Mouse (Mus musculus) bone marrow macrophage, adult 2 months (primary cell): Measurements from ENCODE around the gene Retsat. TPM values are rescaled to one million over a fixed set of nuclear protein-coding genes. Genes with fewer than 3 reads are reported as not detected.

Source experiments
- H3K27ac ChIP-seq: 2 replicates; pipeline ENCODE4 v1.5.1; 2012; ENCODE audit warnings: low read depth, low read length; ENCODE audit not compliant: insufficient read depth
- H3K4me1 ChIP-seq: 2 replicates; pipeline ENCODE4 v1.6.1; 2012; ENCODE audit warnings: low read length; ENCODE audit not compliant: control insufficient read depth, insufficient read depth
- H3K4me3 ChIP-seq: 2 replicates; pipeline ENCODE4 v1.5.1; 2012; ENCODE audit warnings: mild to moderate bottlenecking, low read length, moderate library complexity; ENCODE audit not compliant: insufficient read depth
- CTCF ChIP-seq: IDR thresholded peaks from 2 replicates; pipeline ENCODE4 v1.5.1; 2012; ENCODE audit warnings: low read depth, mild to moderate bottlenecking, low read length, moderate library complexity
- POLR2A ChIP-seq: IDR thresholded peaks from 2 replicates; pipeline ENCODE4 v1.6.1; 2012; ENCODE audit warnings: mild to moderate bottlenecking, low read depth, low read length, borderline replicate concordance
- polyA plus RNA-seq: library from polyadenylated mRNA; stranded (reverse); fragments of >200 nt; gene quantifications from 2 replicates; pipeline ENCODE4 v1.2.4, GENCODE M21; 2012; ENCODE audit not compliant: missing spikeins, insufficient read depth, insufficient read length

Retsat gene
- polyA plus RNA-seq, 1 experiment, result 15.7 TPM

DNA sequence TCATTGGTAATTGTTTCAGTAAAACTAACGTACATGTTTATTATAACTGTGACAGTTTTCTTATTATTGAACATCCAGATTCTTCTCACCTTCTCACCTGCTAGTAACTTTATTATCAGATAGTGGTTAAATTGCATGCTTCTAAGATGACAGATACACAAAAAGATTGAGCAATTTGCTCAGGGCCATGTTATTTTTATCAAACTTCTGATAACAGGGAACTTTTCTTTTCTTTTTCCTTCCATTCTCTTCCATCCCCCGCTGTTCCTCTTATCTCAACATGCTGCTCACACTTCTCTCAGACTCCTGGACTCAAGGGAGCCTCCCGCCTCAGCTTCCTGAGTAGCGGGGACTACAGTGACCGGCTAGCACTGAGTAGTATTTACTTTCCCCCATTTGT, 22.6 kb downstream of the Retsat start:
- H3K4me3 ChIP-seq, result no peak overlapping the region
- H3K4me1 ChIP-seq, result 0 out of 2 replicates have a peak, but pooled peaks cover 2% of the 10 kb centered on the region
- TF ChIP-seq CTCF (no peak), POLR2A (no peak)
- H3K27ac ChIP-seq, result no peak overlapping the region

DNA sequence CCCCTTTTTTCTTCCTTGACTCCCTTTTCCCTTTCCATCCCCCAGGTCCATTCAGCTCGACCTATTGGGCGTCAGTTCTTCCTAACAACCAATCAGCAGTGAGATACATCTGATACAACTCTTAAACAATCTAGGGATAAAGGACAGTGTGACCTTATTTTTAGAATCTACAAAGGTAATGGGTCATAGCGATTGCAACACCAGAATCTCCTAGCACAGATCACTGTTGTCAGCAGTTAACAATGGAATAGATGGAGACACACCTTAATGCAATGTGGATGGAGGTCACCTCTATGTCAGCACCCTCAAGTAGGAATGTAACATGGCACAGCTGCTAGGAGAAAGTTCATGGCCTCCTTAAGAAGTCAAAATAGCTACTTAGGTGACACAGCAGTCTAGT, 24.6 kb downstream of the Retsat start:
- H3K4me1 ChIP-seq, result no peaks in the 10 kb centered on the region
- TF ChIP-seq CTCF, result no peak
- H3K4me3 ChIP-seq, result no peak overlapping the region
- H3K27ac ChIP-seq, result no peak overlapping the region

DNA sequence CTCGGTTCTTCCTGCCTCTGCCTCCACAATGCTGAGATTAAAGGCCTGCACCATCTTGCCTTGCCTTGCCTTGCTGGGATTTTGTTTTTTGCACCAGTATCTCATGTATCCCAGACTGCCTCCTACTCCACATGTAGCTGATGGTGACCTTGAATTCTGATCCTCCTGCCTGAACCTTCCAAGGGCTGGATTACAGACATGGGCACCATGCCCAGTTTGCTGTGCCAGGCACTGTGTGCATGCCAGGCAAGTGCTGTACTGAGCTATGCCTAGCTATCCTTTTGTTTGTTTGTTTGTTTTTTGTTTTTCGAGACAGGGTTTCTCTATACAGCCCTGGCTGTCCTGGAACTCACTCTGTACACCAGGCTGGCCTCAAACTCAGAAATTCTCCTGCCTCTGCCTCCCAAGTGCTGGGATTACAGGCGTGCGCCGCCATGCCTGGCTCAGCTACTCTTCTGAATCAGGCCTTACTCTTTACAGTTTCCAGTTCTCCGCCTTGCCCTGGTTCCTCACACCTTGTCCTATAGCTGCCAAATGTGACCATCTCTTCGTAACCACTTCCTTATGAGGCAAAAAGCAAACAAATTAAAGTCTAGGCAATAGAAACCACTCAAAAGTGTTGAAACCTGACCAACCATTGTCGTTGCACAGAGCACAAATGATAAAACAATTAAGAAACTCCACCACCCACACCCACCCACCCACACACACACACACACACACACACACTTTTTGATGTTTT, 25.6 kb downstream of the Retsat start:
- Histone ChIP-seq H3K4me3 (no peak overlapping the region), H3K4me1 (no peaks in the 10 kb centered on the region), H3K27ac (no peak overlapping the region)
- TF ChIP-seq POLR2A, result no peak
- TF ChIP-seq CTCF, result no peak

DNA sequence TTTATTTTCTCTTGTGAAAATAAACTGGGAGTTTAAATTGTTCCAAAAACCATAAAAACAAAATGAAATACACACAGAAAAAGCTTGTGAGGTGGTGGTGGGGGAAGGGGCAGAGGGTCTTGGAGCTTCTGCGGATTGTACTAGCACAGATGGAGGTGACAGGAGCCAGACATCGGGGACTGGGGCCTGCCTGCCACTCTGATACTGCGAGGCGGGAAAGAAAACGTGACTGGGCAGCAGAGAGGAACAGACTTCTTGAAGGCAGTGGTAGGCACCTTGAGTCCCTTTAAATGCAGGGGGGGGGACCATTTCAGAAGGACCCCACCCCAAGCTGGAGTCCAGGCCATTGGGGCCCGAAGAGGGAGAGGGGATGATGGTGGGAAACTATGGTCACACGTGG, 28.1 kb downstream of the Retsat start:
- Histone ChIP-seq H3K4me3 (no peak overlapping the region), H3K27ac (no peak overlapping the region), H3K4me1 (no peaks in the 10 kb centered on the region)
- TF ChIP-seq CTCF (no peak), POLR2A (no peak)

DNA sequence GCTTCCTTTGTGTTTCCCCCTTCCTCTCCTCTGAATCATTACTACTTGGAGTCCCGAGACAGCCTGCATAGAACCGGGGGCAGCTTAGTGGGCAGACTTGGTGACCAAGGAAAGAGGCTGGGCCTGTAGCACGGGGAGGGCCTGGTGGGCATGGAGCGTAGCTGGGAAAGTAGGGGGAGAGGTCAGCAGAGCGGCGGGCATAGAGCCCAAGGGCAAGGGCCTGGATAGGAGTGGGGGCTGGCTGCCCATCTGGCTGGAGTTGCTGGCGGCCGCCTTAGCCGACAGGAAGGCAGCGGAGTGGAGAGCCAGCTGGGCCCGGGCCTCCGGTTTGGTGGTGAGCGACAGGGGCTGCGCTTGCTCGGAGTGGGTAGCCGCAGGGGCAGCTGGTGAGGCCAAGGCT, 29.0 kb downstream of the Retsat start:
- TF ChIP-seq CTCF (no peak), POLR2A (no peak)
- no peaks in the 10 kb centered on the region for H3K4me1 ChIP-seq
- H3K4me3 ChIP-seq, result no peak overlapping the region
- H3K27ac ChIP-seq, result no peak overlapping the region

DNA sequence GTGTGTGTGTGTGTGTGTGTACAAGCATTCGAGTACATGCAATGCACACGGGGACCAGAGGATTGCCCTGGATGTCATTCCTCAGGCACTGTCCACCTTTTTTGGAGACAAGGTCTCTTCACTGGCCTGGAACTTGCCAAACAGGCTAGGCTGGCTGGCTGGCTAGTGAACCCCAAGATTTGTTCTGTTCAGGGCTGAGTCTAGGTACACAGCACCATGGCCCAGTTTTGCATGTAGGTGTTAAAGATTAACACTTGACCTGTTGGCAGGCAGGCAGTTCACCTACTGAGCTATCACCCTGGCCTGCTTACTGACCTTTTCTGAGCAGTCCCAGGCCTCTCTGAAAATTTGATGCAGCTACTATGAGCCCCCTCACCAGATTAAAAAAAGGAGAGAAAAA, 32.1 kb downstream of the Retsat start:
- H3K27ac ChIP-seq, result no peak overlapping the region
- H3K4me3 ChIP-seq, result no peak overlapping the region
- no peaks in the 10 kb centered on the region for H3K4me1 ChIP-seq
- TF ChIP-seq POLR2A (no peak), CTCF (no peak)

DNA sequence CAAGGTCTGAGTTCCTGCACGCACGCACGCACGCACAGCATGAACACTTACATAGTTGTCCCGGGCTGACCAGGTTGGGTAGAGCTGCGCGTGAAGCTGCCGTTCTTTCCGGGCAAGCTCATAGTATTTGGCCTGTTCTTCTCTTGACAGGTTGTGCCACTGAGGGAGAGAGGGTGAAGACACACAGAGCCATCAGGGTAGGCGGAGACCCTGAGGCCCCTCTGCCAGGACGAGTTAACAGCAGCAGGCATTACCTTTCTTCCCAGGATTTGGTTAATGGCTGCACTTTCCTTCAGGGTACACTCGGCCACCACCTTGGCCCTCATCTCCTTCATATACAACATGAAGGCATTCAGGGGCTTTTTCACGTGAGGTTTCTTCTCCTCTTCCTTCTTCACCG, 32.7 kb downstream of the Retsat start:
- Histone ChIP-seq H3K4me1 (no peaks in the 10 kb centered on the region), H3K4me3 (no peak overlapping the region), H3K27ac (no peak overlapping the region)
- TF ChIP-seq CTCF, result no peak
- TF ChIP-seq POLR2A, result no peak

DNA sequence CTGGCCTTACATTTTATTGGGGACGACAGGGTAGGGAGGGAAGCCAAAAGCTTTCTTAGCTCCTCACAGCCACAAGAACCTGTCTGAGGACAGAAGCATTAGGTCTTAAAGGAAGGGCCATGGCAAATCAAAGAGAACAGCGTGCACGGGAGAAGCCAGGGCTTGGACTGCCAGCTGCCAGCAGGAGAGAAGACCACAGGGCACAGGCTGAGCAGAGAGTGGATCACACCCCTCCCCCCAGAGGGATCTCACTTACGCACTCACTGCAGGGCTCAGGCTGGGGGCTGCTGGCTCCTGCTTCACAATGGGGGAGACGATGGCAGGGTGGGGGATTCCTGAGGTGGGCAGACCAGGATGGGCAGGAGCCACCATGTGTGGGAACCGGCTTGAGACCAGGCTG, 33.4 kb downstream of the Retsat start:
- TF ChIP-seq POLR2A (no peak), CTCF (no peak)
- H3K4me1 ChIP-seq, result no peaks in the 10 kb centered on the region
- H3K4me3 ChIP-seq, result no peak overlapping the region
- H3K27ac ChIP-seq, result no peak overlapping the region

DNA sequence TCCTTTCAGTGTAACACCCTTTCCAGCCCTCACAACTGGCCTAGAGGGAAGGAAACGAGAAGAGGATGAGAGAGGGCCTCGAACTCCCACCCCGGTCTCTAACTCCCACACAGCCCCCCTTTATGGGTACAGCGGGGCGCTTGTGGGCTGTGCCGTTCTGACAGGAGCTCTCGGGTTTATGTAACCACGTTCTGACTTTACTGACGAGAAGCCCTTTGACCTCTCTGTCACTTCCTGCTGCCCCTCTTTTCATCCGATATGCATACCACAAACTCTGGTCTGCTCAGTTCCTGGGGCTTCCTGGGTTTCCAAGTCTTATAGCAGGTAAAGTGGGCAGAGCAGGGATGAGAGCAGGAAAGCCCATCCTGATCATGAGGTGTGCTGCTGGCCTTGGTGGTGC, 36.0 kb downstream of the Retsat start:
- H3K4me1 ChIP-seq, result no peaks in the 10 kb centered on the region
- no peak for TF ChIP-seq CTCF
- no peak for TF ChIP-seq POLR2A
- no peak overlapping the region for H3K4me3 ChIP-seq
- no peak overlapping the region for H3K27ac ChIP-seq

DNA sequence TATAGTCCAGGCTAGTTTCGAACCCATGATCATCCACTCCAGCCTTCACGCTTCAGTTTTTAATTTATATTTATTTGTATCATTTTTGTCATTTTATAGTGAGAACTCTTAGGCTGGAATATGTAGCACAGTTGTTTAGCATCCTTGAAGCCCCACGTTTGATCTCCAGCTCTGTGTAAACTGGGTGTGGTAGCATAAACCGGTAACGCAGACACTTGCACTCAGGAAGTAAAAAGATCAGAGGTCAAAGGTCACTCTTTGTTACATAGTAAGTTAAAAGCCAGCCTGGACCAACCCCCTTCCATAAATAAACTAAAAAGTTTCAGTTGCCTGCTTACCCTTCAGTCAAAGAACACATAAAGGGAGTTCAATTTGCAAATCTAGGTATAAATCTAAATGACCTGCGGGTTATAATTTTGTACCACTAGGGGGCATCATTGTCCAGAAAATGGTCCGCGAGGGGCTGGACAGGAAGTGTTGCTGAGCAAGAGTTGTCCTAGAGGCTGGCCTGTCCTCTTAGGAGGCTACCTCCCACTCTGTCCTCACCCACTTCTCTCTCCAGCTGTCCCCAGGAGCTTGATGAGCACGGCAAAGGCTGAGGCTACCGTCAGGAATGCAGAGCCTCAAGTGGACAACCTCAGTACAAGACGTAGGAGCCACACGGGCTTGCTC, 37.6 kb downstream of the Retsat start:
- no peak overlapping the region for H3K27ac ChIP-seq
- TF ChIP-seq POLR2A (no peak), CTCF (peak; percentile 69)
- no peaks in the 10 kb centered on the region for H3K4me1 ChIP-seq
- H3K4me3 ChIP-seq, result no peak overlapping the region
